Mouse (Mus musculus) olfactory bulb, adult 2 months (tissue): ENCODE results near the gene Rsph3b.

ENCODE experiments used
- CTCF ChIP-seq: fragments of 200-500 bp; IDR thresholded peaks from 2 replicates; pipeline ENCODE4 v1.5.1; 2012; ENCODE audit warnings: low read depth, mild to moderate bottlenecking, low read length, moderate library complexity; ENCODE audit not compliant: insufficient read depth
- POLR2A ChIP-seq: fragments of 200-500 bp; IDR thresholded peaks from 2 replicates; pipeline ENCODE4 v1.6.1; 2012; ENCODE audit warnings: mild to moderate bottlenecking, low read depth, low read length, moderate library complexity; ENCODE audit not compliant: insufficient read depth

- TF ChIP-seq POLR2A (no peak), CTCF (no peak)
These were observed 81.9 kb downstream of the Rsph3b start for GRCm38 (mm10) chr17:6866576-6866975.
